Mouse (Mus musculus): ENCODE results near the gene Sh3kbp1.
A peak's percentile ranks its signal among the peaks of the same experiment; 100 is the strongest.

Gene Sh3kbp1

DNA sequence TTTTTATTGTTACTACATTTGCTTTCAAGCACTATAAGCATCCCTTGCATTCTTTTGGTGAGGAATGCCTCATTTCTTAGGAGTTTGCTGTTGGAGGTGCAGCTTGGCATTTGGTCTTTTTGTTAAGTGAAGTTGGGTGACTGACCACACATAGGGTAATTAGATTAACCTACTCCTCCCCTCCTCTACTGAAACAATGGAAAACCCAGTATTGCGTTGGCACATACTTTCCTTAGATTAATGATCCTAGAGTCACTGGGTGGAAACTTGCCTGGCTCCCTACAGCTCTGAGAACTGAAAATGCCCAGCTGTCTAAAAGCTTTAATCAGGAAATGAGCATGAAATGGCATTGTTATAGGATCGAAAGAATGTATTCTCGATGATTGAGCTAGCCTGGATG lies 117.5 kb downstream of the Sh3kbp1 start:
- no peaks in the 10 kb centered on the region for H3K36me3 ChIP-seq (ENCODE audit: control insufficient read depth, insufficient read depth, low read length, poor library complexity, severe bottlenecking)
- DNase-seq (ENCODE audit: low read depth, low spot score): no peak
- no peaks in the 10 kb centered on the region for H3K27me3 ChIP-seq (ENCODE audit: control insufficient read depth, insufficient read depth, low read length, poor library complexity, severe bottlenecking)

DNA sequence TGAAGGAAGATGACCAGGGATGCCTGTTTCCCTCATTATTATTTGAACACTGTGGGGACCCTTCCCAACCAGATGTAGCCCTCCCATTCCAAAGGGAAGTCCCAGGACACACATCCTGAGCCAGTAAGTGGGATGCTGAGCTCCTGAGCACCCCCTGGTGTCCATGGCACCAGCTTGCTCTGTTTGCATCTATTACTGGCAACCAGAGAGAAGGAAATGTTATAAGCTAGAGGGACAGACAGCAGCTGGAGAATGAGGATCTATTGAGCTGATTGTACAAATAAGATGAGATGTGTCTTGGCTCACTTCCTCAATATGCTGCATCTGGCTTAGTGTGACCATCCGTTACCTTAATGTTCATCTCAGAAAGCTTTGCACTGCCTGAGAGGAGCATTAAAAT lies 124.8 kb downstream of the Sh3kbp1 start:
- DNase-seq (ENCODE audit: low read depth, low spot score): peak; percentile 62

DNA sequence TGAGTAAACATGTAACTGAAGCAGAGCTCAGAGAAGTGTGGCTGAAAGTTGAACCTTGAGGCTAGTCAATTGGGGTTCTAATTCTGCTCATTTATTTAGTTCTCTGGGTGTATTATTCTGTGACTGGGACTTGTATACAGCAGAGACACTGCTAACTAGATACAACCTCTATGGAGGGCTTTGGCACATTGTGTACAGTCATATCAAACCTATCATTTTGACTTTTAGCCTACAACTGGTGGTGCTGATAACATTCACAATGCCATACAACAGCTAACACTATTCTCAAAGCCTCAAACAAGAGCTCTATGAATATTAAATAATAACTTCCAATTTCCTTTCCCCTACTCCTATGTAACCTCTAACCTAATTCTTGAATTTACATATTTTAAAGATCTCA lies 129.2 kb downstream of the Sh3kbp1 start:
- no peaks in the 10 kb centered on the region for H3K27me3 ChIP-seq (ENCODE audit: control insufficient read depth, insufficient read depth, low read length, poor library complexity, severe bottlenecking)
- no peak for DNase-seq (ENCODE audit: low read depth, low spot score)

More for the DNA sequence above, 124.8 kb downstream of the Sh3kbp1 start:
- H3K27me3 ChIP-seq (ENCODE audit: control insufficient read depth, insufficient read depth, low read length, poor library complexity, severe bottlenecking): no peaks in the 10 kb centered on the region
- H3K36me3 ChIP-seq (ENCODE audit: control insufficient read depth, insufficient read depth, low read length, poor library complexity, severe bottlenecking): no peaks in the 10 kb centered on the region

DNA sequence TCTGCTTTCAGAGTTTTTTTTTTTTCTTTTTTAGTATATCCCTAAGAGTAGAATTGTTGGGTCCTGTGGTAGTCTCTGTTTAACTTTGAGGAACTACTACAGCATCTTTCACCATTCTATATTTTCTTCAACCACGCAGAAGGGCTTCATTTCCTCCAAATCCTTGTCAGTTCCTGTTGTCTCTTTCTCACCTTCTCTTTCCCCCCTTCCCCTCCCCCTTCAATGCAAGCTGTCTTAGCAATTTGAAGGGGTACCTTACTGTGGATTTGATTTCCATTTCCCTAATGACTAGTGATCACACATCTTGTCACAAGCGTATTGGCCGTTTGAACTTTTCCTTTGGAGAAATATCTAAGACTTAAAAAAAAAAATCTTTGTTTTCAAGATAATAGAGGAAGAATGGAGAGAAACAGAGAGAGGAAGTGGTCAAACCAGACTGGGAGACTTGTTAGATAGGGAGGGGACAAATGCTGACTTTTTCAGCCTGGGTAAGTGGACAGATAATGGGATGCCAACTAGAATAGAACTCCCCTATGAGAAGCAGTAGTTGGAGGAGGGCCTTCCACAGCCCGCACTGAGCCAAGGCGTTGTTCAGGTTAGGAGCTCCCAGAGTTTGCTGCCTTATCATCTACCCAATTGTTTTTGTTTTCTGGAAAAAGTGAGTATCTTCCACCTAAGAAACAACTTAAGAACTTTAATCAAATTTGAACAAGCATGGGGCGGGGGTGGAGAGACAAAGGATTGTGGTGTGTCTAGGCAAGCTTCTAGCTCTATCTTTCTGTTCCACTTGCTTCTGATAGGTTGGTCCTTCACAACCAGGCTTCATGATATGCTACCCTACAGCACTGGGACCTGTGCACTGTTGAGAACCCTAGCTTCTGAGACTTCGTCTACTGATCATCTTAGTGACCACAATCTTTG lies 130.1 kb downstream of the Sh3kbp1 start:
- no peaks in the 10 kb centered on the region for H3K36me3 ChIP-seq (ENCODE audit: control insufficient read depth, insufficient read depth, low read length, poor library complexity, severe bottlenecking)
- peak; percentile 45 for DNase-seq (ENCODE audit: low read depth, low spot score)
- H3K27me3 ChIP-seq (ENCODE audit: control insufficient read depth, insufficient read depth, low read length, poor library complexity, severe bottlenecking): no peaks in the 10 kb centered on the region

More for the DNA sequence above, 129.2 kb downstream of the Sh3kbp1 start:
- no peaks in the 10 kb centered on the region for H3K36me3 ChIP-seq (ENCODE audit: control insufficient read depth, insufficient read depth, low read length, poor library complexity, severe bottlenecking)

DNA sequence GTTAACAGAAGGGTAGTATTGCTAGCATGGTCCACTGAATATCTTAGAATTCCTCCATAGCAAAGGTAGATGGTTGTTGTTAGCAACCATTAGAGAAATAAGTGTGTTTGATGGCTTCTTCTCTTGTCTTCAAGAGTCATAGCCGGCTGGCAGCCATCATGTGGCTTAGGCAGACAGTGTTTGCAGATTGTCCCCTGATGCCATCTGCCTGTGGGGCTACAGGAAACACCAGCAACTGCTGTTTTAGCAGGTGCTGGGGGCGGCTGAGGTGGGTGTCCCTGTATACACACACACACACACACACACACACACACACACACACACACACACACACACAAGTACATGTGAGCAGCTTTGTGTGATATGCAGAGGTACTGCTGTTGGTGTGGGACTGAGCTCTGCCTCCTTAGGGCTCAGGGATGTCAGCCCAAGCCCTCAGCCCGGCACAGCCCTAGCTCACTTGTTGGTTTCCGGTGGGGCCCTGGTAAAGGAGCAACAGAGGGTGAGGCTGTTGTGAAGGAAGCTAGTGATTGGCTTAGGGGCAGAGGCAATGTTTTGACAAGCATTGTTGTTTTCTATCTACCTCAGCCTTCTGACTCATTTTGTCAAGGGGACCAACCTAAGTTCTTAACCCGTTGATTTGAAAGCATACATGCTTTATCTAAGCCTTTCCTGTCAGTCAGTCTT lies 130.9 kb downstream of the Sh3kbp1 start:
- H3K36me3 ChIP-seq (ENCODE audit: control insufficient read depth, insufficient read depth, low read length, poor library complexity, severe bottlenecking): no peaks in the 10 kb centered on the region
- peak; percentile 57 for DNase-seq (ENCODE audit: low read depth, low spot score)

DNA sequence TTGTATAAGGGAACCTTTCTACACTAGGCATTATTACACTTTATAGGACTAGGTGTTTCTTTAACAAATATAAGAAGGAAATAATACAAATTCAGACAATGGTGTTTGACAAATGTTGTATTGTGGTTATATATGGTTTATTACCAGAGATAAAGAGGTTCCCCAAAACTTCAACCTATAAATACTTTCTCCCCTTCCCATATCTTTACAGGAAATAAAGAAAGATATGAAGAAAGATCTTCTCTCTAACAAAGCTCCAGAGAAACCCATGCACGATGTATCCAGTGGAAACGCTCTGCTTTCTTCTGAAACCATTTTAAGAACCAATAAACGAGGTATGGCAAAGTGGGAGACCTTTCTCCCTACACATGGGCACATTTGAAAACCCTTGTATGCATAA lies 136.7 kb downstream of the Sh3kbp1 start:
- no peak for DNase-seq (ENCODE audit: low read depth, low spot score)
- Histone ChIP-seq H3K36me3 (ENCODE audit: control insufficient read depth, insufficient read depth, low read length, poor library complexity, severe bottlenecking) (no peaks in the 10 kb centered on the region), H3K27me3 (ENCODE audit: control insufficient read depth, insufficient read depth, low read length, poor library complexity, severe bottlenecking) (no peaks in the 10 kb centered on the region)

More for the DNA sequence above, 130.9 kb downstream of the Sh3kbp1 start:
- no peaks in the 10 kb centered on the region for H3K27me3 ChIP-seq (ENCODE audit: control insufficient read depth, insufficient read depth, low read length, poor library complexity, severe bottlenecking)

DNA sequence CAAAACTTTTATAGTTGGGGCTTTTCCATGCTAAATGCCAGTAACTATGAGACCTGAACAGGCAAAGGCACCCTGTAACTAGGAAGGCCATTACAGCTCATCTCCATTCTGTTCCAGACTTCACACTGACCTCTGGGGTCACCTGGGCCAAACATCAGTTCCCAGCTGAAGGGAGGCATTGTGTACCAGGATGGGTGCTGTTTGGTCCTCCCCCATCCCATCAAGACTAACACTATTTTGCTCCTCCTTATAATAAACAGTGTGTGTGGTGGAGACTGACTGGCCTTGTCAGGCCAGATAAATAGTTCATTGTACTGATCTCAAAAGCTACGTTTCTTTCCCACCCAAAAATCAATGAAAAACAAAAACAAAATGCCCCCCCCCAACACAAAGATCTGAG lies 138.8 kb downstream of the Sh3kbp1 start:
- no peaks in the 10 kb centered on the region for H3K27me3 ChIP-seq (ENCODE audit: control insufficient read depth, insufficient read depth, low read length, poor library complexity, severe bottlenecking)
- DNase-seq (ENCODE audit: low read depth, low spot score): no peak
- H3K36me3 ChIP-seq (ENCODE audit: control insufficient read depth, insufficient read depth, low read length, poor library complexity, severe bottlenecking): no peaks in the 10 kb centered on the region

DNA sequence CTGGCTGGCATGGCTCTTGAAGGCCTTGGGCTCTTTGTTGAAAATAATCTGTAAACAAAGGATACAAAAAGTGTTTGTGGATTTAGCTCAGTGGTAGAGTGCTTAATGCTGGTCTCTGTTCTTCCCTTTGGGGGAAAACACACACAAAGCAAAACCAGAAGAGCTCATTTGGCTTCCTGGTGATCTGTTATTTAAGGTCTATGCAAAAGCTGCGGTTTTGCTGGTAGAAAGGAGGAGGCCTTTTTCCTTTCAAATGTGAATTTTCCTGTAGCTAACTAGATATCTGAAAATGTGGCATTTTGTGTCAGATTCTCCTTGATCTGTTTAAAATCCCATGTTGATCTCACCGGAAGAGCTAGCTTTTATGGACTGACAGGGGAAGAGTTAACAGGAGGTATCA lies 141.9 kb downstream of the Sh3kbp1 start:
- Histone ChIP-seq H3K36me3 (ENCODE audit: control insufficient read depth, insufficient read depth, low read length, poor library complexity, severe bottlenecking) (no peaks in the 10 kb centered on the region), H3K27me3 (ENCODE audit: control insufficient read depth, insufficient read depth, low read length, poor library complexity, severe bottlenecking) (no peaks in the 10 kb centered on the region)
- DNase-seq (ENCODE audit: low read depth, low spot score): peak; percentile 42

DNA sequence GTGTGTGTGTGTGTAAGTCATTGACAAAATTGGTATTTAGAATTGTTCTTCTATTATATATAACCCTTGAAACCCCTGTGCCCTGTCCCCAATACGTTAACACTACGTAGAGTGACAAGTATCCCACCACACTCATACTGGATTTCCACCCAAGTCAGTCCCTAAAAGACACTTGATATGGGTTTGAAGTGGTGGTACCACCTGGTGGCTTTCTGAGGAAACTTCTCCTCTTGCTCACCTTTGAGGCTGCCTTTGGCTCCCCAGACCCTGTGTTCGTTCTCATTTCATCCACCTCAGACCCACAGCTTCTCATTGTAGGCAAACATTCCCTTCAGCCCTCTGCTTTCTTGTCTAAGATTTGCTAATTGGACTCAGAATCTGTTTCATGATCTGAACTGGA lies 142.7 kb downstream of the Sh3kbp1 start:
- peak; percentile 52 for DNase-seq (ENCODE audit: low read depth, low spot score)
- H3K27me3 ChIP-seq (ENCODE audit: control insufficient read depth, insufficient read depth, low read length, poor library complexity, severe bottlenecking): no peaks in the 10 kb centered on the region
- H3K36me3 ChIP-seq (ENCODE audit: control insufficient read depth, insufficient read depth, low read length, poor library complexity, severe bottlenecking): no peaks in the 10 kb centered on the region

DNA sequence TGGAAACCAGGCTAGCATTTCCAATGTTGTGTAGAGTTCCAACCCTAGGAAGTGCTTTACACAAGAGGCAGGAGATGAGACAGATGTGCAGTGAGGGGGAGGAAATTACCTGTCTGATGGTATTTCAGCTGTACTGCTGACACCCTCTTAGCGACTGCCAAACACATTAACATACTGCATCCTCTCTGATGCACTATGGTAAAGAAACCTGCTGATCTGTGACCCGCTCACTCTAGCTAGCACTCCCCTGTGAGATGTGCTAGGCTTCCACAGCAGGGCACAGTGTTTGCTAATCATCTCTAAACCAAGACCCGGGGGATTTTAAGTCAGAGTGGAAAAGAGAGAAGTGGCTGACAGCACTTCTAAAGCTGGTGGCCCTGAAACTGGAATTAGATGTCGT lies 145.1 kb downstream of the Sh3kbp1 start:
- DNase-seq (ENCODE audit: low read depth, low spot score): peak; percentile 56
- no peaks in the 10 kb centered on the region for H3K36me3 ChIP-seq (ENCODE audit: control insufficient read depth, insufficient read depth, low read length, poor library complexity, severe bottlenecking)
- H3K27me3 ChIP-seq (ENCODE audit: control insufficient read depth, insufficient read depth, low read length, poor library complexity, severe bottlenecking): no peaks in the 10 kb centered on the region

DNA sequence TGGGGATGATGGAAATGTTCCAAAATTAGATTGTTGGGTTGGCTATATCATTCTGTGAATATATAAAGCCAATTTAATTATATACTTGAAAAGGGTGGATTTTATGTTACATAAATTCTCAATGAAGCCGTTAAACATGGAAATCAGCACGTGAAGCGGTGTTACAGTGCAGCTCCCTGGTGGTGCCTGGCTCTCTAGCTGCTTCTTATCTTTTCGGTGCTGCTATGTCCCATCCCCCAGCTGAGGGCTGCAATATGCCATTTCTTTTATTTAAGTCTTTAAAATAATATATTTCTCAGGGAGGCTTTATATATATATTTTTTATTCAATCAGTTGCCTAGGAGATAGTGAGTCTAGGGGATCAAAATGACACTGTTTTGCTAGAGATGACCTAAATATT lies 148.0 kb downstream of the Sh3kbp1 start:
- no peak for DNase-seq (ENCODE audit: low read depth, low spot score)
- no peaks in the 10 kb centered on the region for H3K36me3 ChIP-seq (ENCODE audit: control insufficient read depth, insufficient read depth, low read length, poor library complexity, severe bottlenecking)

DNA sequence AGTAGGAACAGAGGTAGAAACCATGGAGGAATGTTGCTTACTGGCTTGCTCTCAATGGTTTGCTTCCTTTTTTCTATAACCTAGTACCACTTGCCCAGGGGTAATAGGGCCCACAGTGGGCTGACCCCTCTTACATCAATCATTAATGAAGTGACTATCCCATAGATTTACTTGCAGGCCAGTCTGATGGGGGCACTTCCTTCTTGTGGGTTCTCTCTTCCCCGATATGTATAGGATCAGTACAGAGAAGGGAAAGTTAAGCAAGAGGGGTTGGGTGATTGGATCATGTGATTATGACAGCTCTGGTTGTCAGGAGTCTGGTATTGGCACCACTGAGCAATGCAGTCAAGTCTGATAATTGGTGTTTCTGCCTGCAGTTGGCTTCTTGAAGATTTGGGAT lies 151.7 kb downstream of the Sh3kbp1 start:
- no peaks in the 10 kb centered on the region for H3K27me3 ChIP-seq (ENCODE audit: control insufficient read depth, insufficient read depth, low read length, poor library complexity, severe bottlenecking)
- no peak for DNase-seq (ENCODE audit: low read depth, low spot score)

More for the DNA sequence above, 148.0 kb downstream of the Sh3kbp1 start:
- H3K27me3 ChIP-seq (ENCODE audit: control insufficient read depth, insufficient read depth, low read length, poor library complexity, severe bottlenecking): no peaks in the 10 kb centered on the region

DNA sequence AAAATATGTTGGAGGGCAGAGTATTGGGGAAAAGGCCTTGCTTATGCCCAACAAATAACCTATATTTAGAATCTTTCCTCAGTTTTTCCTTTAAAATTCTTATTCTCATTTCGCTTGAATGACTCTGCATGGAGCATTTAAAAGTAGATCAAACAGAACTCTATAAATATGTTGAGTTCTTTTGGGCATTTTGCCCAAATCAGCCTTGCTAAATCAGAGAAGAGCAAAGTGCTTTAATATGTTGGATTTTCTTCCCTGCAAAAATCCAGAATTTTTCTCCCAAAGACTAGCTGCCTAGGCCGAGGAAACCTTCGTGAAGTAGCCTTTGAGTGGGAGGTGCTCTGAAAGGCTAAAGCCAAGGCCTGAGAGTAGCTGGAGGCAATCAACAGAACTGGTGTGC lies 163.4 kb downstream of the Sh3kbp1 start:
- H3K27me3 ChIP-seq (ENCODE audit: control insufficient read depth, insufficient read depth, low read length, poor library complexity, severe bottlenecking): no peaks in the 10 kb centered on the region
- H3K36me3 ChIP-seq (ENCODE audit: control insufficient read depth, insufficient read depth, low read length, poor library complexity, severe bottlenecking): no peaks in the 10 kb centered on the region
- no peak for DNase-seq (ENCODE audit: low read depth, low spot score)

More for the DNA sequence above, 151.7 kb downstream of the Sh3kbp1 start:
- no peaks in the 10 kb centered on the region for H3K36me3 ChIP-seq (ENCODE audit: control insufficient read depth, insufficient read depth, low read length, poor library complexity, severe bottlenecking)

DNA sequence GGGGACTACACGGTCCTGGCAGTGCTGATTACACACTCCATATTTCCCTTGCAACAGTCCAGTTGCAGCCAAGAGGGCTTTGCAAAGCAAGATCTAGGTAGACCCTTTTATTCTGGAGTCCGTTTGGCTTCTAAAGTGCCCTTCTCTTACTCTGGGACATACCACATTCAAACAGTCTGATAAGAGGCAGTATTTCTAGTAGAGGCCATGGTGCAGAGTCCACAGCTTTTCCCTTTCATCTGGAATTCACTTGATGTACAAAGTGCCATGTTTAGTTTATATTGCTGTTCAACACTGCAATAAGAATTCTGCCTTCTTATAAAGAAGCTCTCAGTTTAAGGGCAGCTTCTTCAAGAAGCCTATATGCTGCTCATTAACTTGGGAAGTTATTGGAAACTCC lies 168.5 kb downstream of the Sh3kbp1 start:
- Histone ChIP-seq H3K36me3 (ENCODE audit: control insufficient read depth, insufficient read depth, low read length, poor library complexity, severe bottlenecking) (no peaks in the 10 kb centered on the region), H3K27me3 (ENCODE audit: control insufficient read depth, insufficient read depth, low read length, poor library complexity, severe bottlenecking) (no peaks in the 10 kb centered on the region)
- DNase-seq (ENCODE audit: low read depth, low spot score): no peak

DNA sequence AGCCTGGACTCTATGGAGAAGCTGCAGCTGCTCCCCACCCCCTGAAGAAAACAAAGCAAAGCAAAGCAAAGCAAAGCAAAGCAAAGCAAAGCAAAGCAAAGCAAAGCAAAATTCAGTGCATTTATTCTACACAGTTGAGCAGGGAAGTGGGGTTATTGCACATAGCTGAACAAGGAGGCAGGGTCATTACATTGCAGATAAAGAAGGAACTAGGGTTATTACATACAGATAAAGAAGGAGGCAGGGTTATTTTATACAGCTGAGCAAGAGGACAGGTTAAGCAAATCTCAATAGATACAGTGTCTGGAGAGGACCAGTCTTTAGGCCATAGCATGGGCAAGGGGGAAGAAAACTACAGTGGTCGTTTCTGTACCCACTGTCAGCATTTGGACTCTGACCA lies 177.3 kb downstream of the Sh3kbp1 start:
- Histone ChIP-seq H3K36me3 (ENCODE audit: control insufficient read depth, insufficient read depth, low read length, poor library complexity, severe bottlenecking) (no peaks in the 10 kb centered on the region), H3K27me3 (ENCODE audit: control insufficient read depth, insufficient read depth, low read length, poor library complexity, severe bottlenecking) (no peaks in the 10 kb centered on the region)
- DNase-seq (ENCODE audit: low read depth, low spot score): no peak

Measured in splenic B cell, adult 2 months (primary cell).